Mouse (Mus musculus) hematopoietic stem cell, adult 5-6 weeks (primary cell): ENCODE data around the gene Sipa1l3. TPM values are rescaled to one million over a fixed set of nuclear protein-coding genes. Genes with fewer than 3 reads are reported as not detected.
A peak's percentile ranks its signal among the peaks of the same experiment; 100 is the strongest.

Experiments used
- ATAC-seq, 2 experiments: fragments of 125-278 bp in 1 of 2; replicated peaks in 1 of 2; 2 replicates each; pipeline ENCODE4 v1.8.0; 2016 to 2017; ENCODE audit warnings: inconsistent platforms in 2 of 2, mild to moderate bottlenecking in 2 of 2, moderate number of reproducible peaks in 2 of 2, low read depth in 1 of 2, moderate TSS enrichment in 1 of 2; ENCODE audit not compliant: low FRiP score in 2 of 2, poor library complexity in 2 of 2, severe bottlenecking in 2 of 2, insufficient read depth in 1 of 2, low TSS enrichment in 1 of 2
- total RNA-seq: library from RNA; stranded (forward); fragments of 172-1452, 232-1000 nt; gene quantifications from 2 replicates; pipeline ENCODE4 v1.2.3, GENCODE M21; 2017

Sipa1l3 gene
- total RNA-seq, 1 experiment from 2014 or later = 15.5 TPM

DNA sequence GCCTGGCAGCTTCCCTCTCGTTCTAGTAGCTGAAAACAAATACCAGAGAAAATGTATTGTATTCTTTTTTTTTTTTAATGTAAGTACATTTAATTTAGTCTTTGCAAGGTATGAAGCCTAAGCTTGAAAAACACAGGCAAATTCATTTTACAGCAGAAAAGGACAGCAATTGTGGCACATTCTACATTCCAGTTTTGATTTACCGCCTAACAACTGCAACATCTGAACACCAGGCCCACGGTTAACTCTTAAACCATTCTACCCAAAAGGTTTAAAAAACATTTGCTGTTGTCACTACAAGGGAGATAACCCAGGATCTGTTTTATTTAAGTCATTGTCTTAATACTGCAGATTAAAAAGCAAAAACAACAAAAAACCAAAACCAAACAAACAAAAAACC, 2.8 kb downstream of the Sipa1l3 start:
- ATAC-seq = no peak

DNA sequence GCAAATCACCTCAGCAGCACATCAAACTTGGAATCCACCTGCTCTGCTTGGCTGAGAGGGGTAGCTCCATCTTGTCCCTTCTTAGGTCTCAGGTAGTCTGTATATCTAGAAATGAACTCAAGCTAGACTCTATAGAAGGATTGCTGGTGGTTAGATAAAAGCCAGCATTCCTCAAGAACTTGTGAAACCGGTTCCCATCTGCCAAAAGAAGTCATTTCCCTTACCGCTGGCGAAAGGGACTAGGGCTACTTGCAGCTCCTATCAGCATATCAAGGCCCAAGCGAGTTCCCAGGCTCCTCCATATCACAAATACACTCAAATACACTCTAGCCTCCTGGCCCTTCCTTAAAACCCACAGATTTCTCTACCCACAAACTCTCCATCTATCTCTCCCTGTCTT, 5.7 kb downstream of the Sipa1l3 start:
- no peak for ATAC-seq

GRCm38 (mm10) chr7:29511598-29512275, 6.7 kb downstream of the Sipa1l3 start:
- peak; percentile 80 to 88 for ATAC-seq

- ATAC-seq = no peak
These were observed 9.9 kb downstream of the Sipa1l3 start for GRCm38 (mm10) chr7:29508522-29508921.

DNA sequence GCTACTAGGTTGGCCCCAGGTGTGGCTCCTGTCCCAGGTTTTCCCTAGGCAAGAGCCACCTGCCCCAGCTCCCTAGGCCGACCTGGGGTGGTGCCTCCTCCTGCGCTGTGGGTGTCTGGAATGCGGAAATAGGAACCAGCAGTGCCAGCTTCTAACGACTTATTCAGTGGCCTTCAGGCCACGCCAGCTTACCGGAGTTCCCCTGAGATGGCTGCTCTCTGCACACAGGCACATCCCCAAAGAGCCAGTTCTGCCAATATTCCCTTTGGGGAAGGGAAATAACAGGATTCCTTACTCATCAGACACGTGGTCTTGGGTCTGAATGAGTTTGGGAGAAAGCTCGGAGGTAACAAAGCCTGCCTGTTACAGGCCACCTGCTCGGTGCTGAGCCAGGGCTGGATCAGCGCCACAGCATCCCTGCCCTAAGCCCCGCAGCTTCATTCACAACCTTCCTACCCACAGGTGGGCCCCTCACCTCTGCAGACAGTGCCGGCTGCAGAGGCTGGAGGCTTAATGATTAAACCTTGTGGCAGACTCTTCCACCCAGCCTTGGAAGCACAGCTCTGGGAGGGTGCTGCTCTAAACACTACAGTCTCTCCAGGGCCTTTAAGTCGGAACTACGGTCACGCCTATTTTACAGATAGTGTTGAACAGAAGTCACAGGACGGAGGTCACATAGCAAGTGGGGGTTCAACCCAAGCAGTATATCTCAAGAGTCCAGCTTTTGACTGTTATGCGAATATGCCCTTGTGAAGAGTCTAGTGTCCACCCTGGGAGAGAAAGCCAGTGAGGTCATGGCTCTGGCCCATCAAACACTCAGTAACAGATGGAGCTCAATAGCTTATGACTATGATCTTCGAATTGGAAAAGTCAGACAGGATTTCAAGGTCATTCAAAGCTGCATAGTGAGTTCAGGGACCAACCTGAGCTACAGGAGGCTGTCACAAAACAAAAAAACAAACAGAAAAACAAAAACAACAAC, 12.8 kb downstream of the Sipa1l3 start:
- ATAC-seq = peak; percentile 78 to 83

DNA sequence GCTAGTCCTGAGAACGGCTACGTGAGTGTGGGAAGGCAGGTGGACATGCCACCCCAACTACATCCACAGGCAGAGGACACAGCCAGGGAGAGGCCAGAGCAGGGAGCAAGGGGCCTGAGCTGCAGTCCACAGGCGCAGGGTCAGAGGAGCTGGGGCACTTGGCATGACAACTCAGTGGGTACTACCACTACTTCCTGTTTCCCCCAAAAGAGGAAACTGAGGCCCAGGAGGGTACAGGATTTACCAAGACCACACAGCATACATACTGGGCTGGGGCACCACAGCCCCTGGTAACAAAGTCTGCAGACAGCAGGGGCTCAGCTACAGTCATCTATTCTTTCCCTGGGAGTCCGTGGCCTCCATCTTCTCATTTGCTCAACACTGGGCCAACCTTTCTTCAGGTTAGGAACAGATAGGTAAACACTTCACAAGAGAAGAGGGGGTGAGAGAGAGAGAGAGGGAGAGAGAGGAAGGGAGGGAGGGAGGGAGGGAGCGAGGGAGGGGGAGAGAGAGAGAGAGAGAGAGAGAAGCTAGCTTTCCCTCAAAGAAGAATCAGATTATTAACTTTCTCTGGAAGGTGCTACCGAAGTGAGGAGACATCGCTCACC, 13.7 kb downstream of the Sipa1l3 start:
- peak in 1 of 2 experiments; percentile 36; a peak in 2 of 4 replicates for ATAC-seq

- ATAC-seq = no peak
These were observed 14.8 kb downstream of the Sipa1l3 start for GRCm38 (mm10) chr7:29503616-29504015.

- ATAC-seq = no peak
These were observed 17.2 kb downstream of the Sipa1l3 start for GRCm38 (mm10) chr7:29501214-29501613.

DNA sequence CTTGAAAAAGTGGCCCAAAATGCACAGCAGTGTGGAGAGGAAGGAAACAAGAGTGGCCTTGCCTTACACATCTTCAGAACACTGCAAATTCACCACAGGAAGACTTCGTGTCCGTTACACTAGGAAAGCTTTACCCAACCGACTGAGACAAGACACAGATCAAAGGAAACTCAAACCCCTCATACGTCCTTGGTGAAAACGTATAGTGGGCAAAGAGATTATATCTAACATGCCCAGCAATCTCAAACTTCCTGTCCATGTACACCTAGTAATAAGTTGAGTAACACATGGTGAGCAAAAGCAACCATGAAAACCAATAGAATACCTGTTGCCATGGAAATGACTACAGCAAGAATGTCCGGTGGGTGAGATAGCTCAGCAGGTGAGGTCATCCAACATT, 19.4 kb downstream of the Sipa1l3 start:
- ATAC-seq = no peak

- ATAC-seq = no peak
These were observed 21.4 kb downstream of the Sipa1l3 start for GRCm38 (mm10) chr7:29496953-29497590.

DNA sequence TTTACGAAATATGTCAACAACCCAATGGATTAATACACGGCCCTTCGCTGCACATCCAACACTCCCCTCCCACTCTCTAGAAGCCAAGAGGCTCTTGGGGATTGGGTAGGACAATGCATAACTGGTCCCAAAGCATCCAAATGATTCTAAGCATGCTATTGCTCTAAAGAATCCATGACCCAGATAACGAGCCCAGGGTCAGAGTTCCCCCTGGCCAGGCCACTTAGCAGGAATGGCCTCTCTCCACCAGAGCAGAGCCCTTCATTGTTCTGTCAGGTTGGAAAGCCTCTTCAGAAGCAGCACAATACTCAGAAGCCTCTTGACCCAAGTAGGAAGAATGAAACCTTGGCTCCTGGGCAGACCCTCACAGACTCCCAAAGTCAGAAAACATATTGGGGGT, 22.1 kb downstream of the Sipa1l3 start:
- no peak for ATAC-seq

- no peak for ATAC-seq
These were observed 22.6 kb downstream of the Sipa1l3 start for GRCm38 (mm10) chr7:29495880-29496279.

GRCm38 (mm10) chr7:29494854-29495253, 23.6 kb downstream of the Sipa1l3 start:
- no peak for ATAC-seq

- ATAC-seq = no peak
These were observed 24.4 kb downstream of the Sipa1l3 start for GRCm38 (mm10) chr7:29494015-29494414.

GRCm38 (mm10) chr7:29492992-29493391, 25.4 kb downstream of the Sipa1l3 start:
- ATAC-seq = no peak

GRCm38 (mm10) chr7:29491861-29492260, 26.6 kb downstream of the Sipa1l3 start:
- peak; percentile 77 to 87 for ATAC-seq

DNA sequence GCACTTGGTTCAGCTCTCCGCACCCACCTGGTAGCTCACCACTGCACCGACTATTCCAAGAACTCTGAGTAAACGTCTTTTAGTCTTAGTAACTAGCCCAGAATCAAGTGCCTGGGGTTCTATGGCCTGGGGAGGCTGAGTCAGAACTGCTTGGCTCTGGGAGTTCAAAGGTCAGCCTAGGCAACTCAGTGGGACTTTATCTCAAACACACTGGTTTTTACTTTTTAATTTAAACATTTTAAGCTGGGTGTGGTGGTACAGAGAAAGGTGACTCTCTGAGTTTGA, 27.0 kb downstream of the Sipa1l3 start:
- ATAC-seq = 0 out of 4 replicates have a peak, but pooled peaks of 1 of the 2 experiments have one; percentile 2
